ENCODE assay signal across 9 mouse cellular contexts in genomic region chr12:53251701-53252181, GRCm38 (mm10). TPM values are rescaled to one million over a fixed set of nuclear protein-coding genes. Genes with fewer than 3 reads are reported as not detected.
A peak's percentile ranks its signal among the peaks of the same experiment; 100 is the strongest.
DNase-seq lines count a peak whose midpoint lies in the region; ATAC-seq and TF ChIP-seq lines count a peak whose summit lies in the region.
"Had no signal": no experiment of that assay in that cellular context is flagged by ENCODE, and none has a peak within 500 bp of the region (broad histone marks: within the 10 kb centered on the region; RNA-seq: fewer than 3 reads in every experiment).

No protein-coding gene starts in this region.

- no peak; the same call in none of the 2 replicates for TF ChIP-seq CTCF in forebrain, postnatal 0 days (IDR thresholded peaks at IDR 0.05; ENCODE audit: low read depth)
- no peak for TF ChIP-seq CTCF in intestine, postnatal 0 days (IDR thresholded peaks at IDR 0.05; ENCODE audit: low read depth)
- TF ChIP-seq CTCF in olfactory bulb, adult 2 months (IDR thresholded peaks at IDR 0.05; ENCODE audit: insufficient read depth, low read depth, low read length), result no peak

- H3K27me3 ChIP-seq in forebrain, postnatal 0 days (ENCODE audit: insufficient read depth, low read length), result peaks cover 9% of the 10 kb centered on the region; the same call in 1 of the 2 replicates
- H3K27me3 ChIP-seq in intestine, postnatal 0 days (replicated peaks; ENCODE audit: control insufficient read depth, insufficient read depth, low read length), result peaks cover 73% of the 10 kb centered on the region
- H3K27me3 ChIP-seq in limb, embryonic 12.5 days, result peaks cover 42% of the 10 kb centered on the region

- peak; percentile 9 for DNase-seq in gastrocnemius, postnatal 14 days
- no peak for DNase-seq in gastrocnemius, postnatal 36 days
- peak; percentile 26 to 33 for DNase-seq in adrenal gland, postnatal 36 days
- peak; percentile 70 for DNase-seq in forebrain, postnatal 0 days

- peak overlapping the region; percentile 87 for H3K4me2 ChIP-seq in forebrain, postnatal 0 days (ENCODE audit: low read depth)
- H3K4me2 ChIP-seq in intestine, postnatal 0 days (replicated peaks; ENCODE audit: low read depth), result peak overlapping the region; percentile 95
- peak overlapping the region; percentile 66 for H3K4me2 ChIP-seq in limb, embryonic 12.5 days

- intact Hi-C loops in gastrocnemius, postnatal 14 days (cut with DNase I; ENCODE audit: low total_unique reads), result no loop called here
- intact Hi-C loops in gastrocnemius, postnatal 36 days (cut with DNase I), result loop anchor here (10.0 kb wide), 1 partner anchor 337 kb away; no protein-coding TSS in a partner anchor

- peak overlapping the region; percentile 84 for H3K4me3 ChIP-seq in forebrain, postnatal 0 days (ENCODE audit: low read depth, low read length)
- H3K4me3 ChIP-seq in intestine, postnatal 0 days (ENCODE audit: low read depth, low read length), result 0 out of 2 replicates have a peak overlapping the region, but pooled peaks have one; percentile 76
- H3K4me3 ChIP-seq in limb, embryonic 12.5 days (replicated peaks), result peak overlapping the region; percentile 80
- peak overlapping the region; percentile 63 for H3K4me3 ChIP-seq in olfactory bulb, adult 2 months (ENCODE audit: insufficient read depth, low read depth, low read length)

- under 1% methylated on average over 10 of the region's 11 CpGs for WGBS in forebrain, postnatal 0 days
- 2% methylated on average over 11 of the region's 11 CpGs for WGBS in intestine, postnatal 0 days
- WGBS in limb, embryonic 12.5 days, result 0% methylated on average over 10 of the region's 11 CpGs
- WGBS in olfactory bulb, adult 2 months, result 4% methylated on average over 11 of the region's 11 CpGs

- H3K27ac ChIP-seq in forebrain, postnatal 0 days (ENCODE audit: low read depth, low read length), result 0 out of 2 replicates have a peak overlapping the region, but pooled peaks have one; percentile 22
- H3K27ac ChIP-seq in intestine, postnatal 0 days (ENCODE audit: low read depth, low read length), result no peak overlapping the region
- peak overlapping the region; percentile 98 for H3K27ac ChIP-seq in limb, embryonic 12.5 days
- no peak overlapping the region for H3K27ac ChIP-seq in olfactory bulb, adult 2 months (ENCODE audit: insufficient read depth, low read depth, low read length)

- no peaks in the 10 kb centered on the region for H3K9me3 ChIP-seq in forebrain, postnatal 0 days (ENCODE audit: low read length)
- no peaks in the 10 kb centered on the region for H3K9me3 ChIP-seq in intestine, postnatal 0 days (ENCODE audit: control insufficient read depth)
- no peaks in the 10 kb centered on the region for H3K9me3 ChIP-seq in limb, embryonic 12.5 days

- no peak for TF ChIP-seq POLR2A in olfactory bulb, adult 2 months (IDR thresholded peaks at IDR 0.05; ENCODE audit: insufficient read depth, low read depth, low read length)

- H3K4me1 ChIP-seq in forebrain, postnatal 0 days (ENCODE audit: insufficient read depth), result peaks cover 7% of the 10 kb centered on the region
- H3K4me1 ChIP-seq in intestine, postnatal 0 days (replicated peaks; ENCODE audit: control insufficient read depth, insufficient read depth, low read length), result peaks cover under 1% of the 10 kb centered on the region; the same call in 1 of the 2 replicates
- H3K4me1 ChIP-seq in limb, embryonic 12.5 days (replicated peaks), result peaks cover 32% of the 10 kb centered on the region
- peaks cover 20% of the 10 kb centered on the region for H3K4me1 ChIP-seq in olfactory bulb, adult 2 months (ENCODE audit: control insufficient read depth, insufficient read depth, low read length)

- ATAC-seq in forebrain, postnatal 0 days, result peak; percentile 47
- ATAC-seq in intestine, postnatal 0 days, result no peak
- peak; percentile 21; the same call in 1 of the 2 replicates for ATAC-seq in limb, embryonic 12.5 days (ENCODE audit: insufficient number of reproducible peaks, insufficient read depth, low FRiP score, low TSS enrichment, low read depth)
- no peak for ATAC-seq in monocyte, adult 5-6 weeks (replicated peaks; ENCODE audit: insufficient number of reproducible peaks, low FRiP score, low TSS enrichment, poor library complexity, severe bottlenecking)

- no peaks in the 10 kb centered on the region for H3K36me3 ChIP-seq in forebrain, postnatal 0 days (ENCODE audit: insufficient read depth)
- H3K36me3 ChIP-seq in intestine, postnatal 0 days (ENCODE audit: control insufficient read depth, insufficient read depth), result no peaks in the 10 kb centered on the region
- H3K36me3 ChIP-seq in limb, embryonic 12.5 days, result no peaks in the 10 kb centered on the region

- H3K9ac ChIP-seq in forebrain, postnatal 0 days, result no peak overlapping the region
- no peak overlapping the region for H3K9ac ChIP-seq in intestine, postnatal 0 days (ENCODE audit: low read depth, low read length)
- peak overlapping the region; percentile 99 for H3K9ac ChIP-seq in limb, embryonic 12.5 days (replicated peaks)

RNA-seq across cellular contexts. Expression of gene Npas3, which starts 3.3 kb away (rescaled TPM):
- 1 to 10 TPM in 1 of 2 experiments, under 1 TPM in 1; 0.47 to 1.5 TPM for total RNA-seq in gastrocnemius, postnatal 14 days (2021)
- total RNA-seq in gastrocnemius, postnatal 36 days (2021), result under 1 TPM; 0.15 to 0.20 TPM
- total RNA-seq in adrenal gland, postnatal 36 days (2021), result 1 to 10 TPM; 1.3 to 2.8 TPM
- 15.4 and 28.3 TPM in 2 replicates for total RNA-seq in forebrain, postnatal 0 days (2014; rRNA removed)
- 11.7 and 16.6 TPM in 2 replicates for polyA plus RNA-seq in forebrain, postnatal 0 days (2015; fragmentation: Nextera tagmentation; extraction: Ambion mirVana)
- 0.48 and 0.98 TPM in 2 replicates for polyA plus RNA-seq in intestine, postnatal 0 days (2015; fragmentation: Nextera tagmentation; extraction: Ambion mirVana)
- 6.3 and 6.9 TPM in 2 replicates for polyA plus RNA-seq in limb, embryonic 12.5 days (2016; fragmentation: Nextera tagmentation; extraction: Ambion mirVana)
- not detected in 2 replicates for polyA plus RNA-seq in olfactory bulb, adult 2 months (2012; ENCODE audit: insufficient read depth, insufficient read length, low replicate concordance, missing spikeins)
- total RNA-seq in monocyte, adult 5-6 weeks (2017), result not detected in 3 replicates
- total RNA-seq: liver, adult 2 months had no signal

Comparison
In these comparisons a context has a peak if more than half of its experiments do, and no peak if none do; other contexts are left out.
1. DNase-seq: peak in gastrocnemius, postnatal 14 days (single experiment), adrenal gland, postnatal 36 days (2 of 2) and forebrain, postnatal 0 days (single experiment); none in gastrocnemius, postnatal 36 days (0 of 2).
2. ATAC-seq: peak in forebrain, postnatal 0 days (single experiment) and limb, embryonic 12.5 days (single experiment); none in intestine, postnatal 0 days (single experiment) and monocyte, adult 5-6 weeks (single experiment).
3. H3K27ac ChIP-seq: peak in forebrain, postnatal 0 days (single experiment) and limb, embryonic 12.5 days (single experiment); none in intestine, postnatal 0 days (single experiment) and olfactory bulb, adult 2 months (single experiment).
4. Peak in every context shown above with its lines, with median percentiles within 50 percentile points of each other: H3K4me2 ChIP-seq and H3K4me3 ChIP-seq.